Mouse (Mus musculus): ENCODE data around the gene Ccdc175.

DNA sequence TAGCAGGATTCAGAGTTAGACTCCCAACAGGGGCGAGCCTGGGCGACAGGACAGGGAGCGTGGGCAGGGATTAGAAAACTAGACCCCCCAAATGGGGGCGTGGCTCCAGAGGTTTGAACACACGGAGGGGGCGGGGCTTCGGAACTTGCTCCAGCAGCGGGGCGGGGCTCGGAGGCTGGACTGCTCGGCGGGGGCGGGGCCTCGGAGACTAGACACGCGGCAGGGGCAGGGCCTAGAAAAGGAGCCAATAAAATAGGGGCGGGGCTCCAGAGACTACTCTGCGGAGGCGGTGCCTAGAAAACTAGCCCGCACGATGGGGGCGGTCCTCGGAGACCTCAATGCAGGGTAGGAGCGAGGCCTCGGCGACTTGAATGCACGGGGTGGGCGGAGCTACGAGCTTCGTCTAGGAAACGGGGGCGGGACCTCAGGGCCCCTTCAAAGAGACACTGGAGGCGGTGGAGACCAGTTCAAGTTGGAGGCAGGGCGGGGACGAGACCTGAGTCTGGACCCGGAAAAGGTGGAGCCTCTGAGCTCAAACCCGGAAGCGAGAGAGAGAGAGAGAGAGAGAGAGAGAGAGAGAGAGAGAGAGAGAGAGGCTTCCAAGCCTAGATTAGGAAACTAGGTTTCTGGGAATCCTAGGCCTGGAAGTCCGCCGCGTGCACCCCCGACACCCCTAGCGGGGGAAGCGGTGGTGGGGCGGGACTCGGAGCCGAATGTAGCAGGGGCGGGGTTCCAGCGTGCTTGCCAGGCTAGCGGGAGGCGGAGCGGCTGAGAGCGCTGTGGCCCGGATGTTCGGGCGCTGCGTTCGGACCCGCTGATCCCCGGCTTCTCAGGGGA lies 99.3 kb downstream of the Ccdc175 start, which contains the start of the genes L3hypdh and Jkamp:
- no peak for TF ChIP-seq CTCF (IDR thresholded peaks at IDR 0.05; ENCODE audit: borderline replicate concordance, extremely low read depth, insufficient read depth, insufficient read length)
- TF ChIP-seq POLR2A (IDR thresholded peaks at IDR 0.05; ENCODE audit: borderline replicate concordance, extremely low read depth, insufficient read depth, insufficient read length, poor library complexity, severe bottlenecking): no peak
